Mouse (Mus musculus) stomach, postnatal 0 days (tissue): ENCODE results near the gene Ubl4b.
A peak's percentile ranks its signal among the peaks of the same experiment; 100 is the strongest.

Source experiments
- CTCF ChIP-seq: IDR thresholded peaks from 2 replicates; pipeline ENCODE4 v1.5.1; 2016; ENCODE audit warnings: antibody characterized with exemption, low read depth, mild to moderate bottlenecking, moderate library complexity
- EP300 ChIP-seq: optimal IDR thresholded peaks from 2 replicates; pipeline ENCODE3; 2016; ENCODE audit warnings: antibody characterized with exemption

DNA sequence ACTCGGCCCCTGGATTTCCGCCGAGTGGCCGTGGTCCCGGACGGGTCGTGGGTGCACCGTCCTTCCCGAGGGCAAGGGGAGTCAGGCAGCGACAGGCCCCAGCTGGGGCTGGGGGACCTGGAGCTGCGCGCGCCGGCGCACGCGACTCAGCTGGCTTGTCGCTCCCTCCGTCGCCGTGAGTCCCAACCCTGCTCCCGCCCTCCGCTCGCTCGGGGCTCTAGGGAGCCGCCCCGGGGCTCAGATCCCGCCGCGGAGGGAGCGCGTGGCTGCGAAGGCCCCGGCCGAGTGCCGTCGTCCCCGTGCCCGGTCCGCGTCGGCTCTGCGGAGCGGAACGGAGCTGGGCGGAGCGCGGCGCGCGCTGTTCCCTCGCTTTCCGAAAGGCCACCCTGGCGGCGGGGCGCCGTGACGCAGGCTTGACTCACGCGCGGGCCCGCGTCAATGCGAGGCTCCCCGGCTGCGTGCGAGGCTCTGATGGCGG, 37.2 kb downstream of the Ubl4b start, which contains the start of gene Slc6a17:
- peak; percentile 51 for TF ChIP-seq CTCF
- TF ChIP-seq EP300, result no peak
